Mouse (Mus musculus) ES-Bruce4 (cell line): ENCODE data around the gene Atpif1. TPM values are rescaled to one million over a fixed set of nuclear protein-coding genes. Genes with fewer than 3 reads are reported as not detected.

Experiments
- H3K27ac ChIP-seq: 2 replicates; pipeline ENCODE4 v1.5.1; 2012; ENCODE audit warnings: low read length, inconsistent platforms; ENCODE audit not compliant: insufficient read depth
- H3K27me3 ChIP-seq: 2 replicates; pipeline ENCODE4 v1.6.1; 2012; ENCODE audit warnings: mild to moderate bottlenecking, low read length, inconsistent platforms; ENCODE audit not compliant: control insufficient read depth, poor library complexity, insufficient read depth, severe bottlenecking
- H3K36me3 ChIP-seq: 2 replicates; pipeline ENCODE4 v1.6.1; 2012; ENCODE audit warnings: inconsistent platforms, mild to moderate bottlenecking, low read length, moderate library complexity; ENCODE audit not compliant: control insufficient read depth, poor library complexity, insufficient read depth, severe bottlenecking
- H3K4me1 ChIP-seq: one replicate; pipeline ENCODE4 v1.8.1; 2011; ENCODE audit warnings: low read length; ENCODE audit not compliant: control insufficient read depth, insufficient read depth
- H3K4me3 ChIP-seq: 2 replicates; pipeline ENCODE4 v1.5.1; 2011; ENCODE audit warnings: low read depth, mild to moderate bottlenecking, low read length
- H3K9ac ChIP-seq: 2 replicates; pipeline ENCODE4 v1.6.1; 2012; ENCODE audit warnings: low read depth, mild to moderate bottlenecking, inconsistent platforms; ENCODE audit not compliant: poor library complexity, severe bottlenecking
- H3K9me3 ChIP-seq: replicated peaks from 2 replicates; pipeline ENCODE4 v1.6.1; 2012; ENCODE audit warnings: mild to moderate bottlenecking, low read length, inconsistent platforms; ENCODE audit not compliant: control insufficient read depth, poor library complexity, insufficient read depth, severe bottlenecking
- CTCF ChIP-seq: IDR thresholded peaks from one replicate; pipeline ENCODE4 v1.8.1; 2011; ENCODE audit warnings: low read depth, low read length
- EP300 ChIP-seq: IDR thresholded peaks from 2 replicates; pipeline ENCODE4 v1.6.1; 2011; ENCODE audit warnings: low read depth, low read length; ENCODE audit not compliant: insufficient read depth
- POLR2A ChIP-seq: IDR thresholded peaks from one replicate; pipeline ENCODE4 v1.8.1; 2011; ENCODE audit warnings: low read length; ENCODE audit not compliant: insufficient read depth
- polyA plus RNA-seq: library from polyadenylated mRNA; stranded (reverse); fragments of >200 nt; gene quantifications from 2 replicates; pipeline ENCODE4 v1.2.4, GENCODE M21; 2011; ENCODE audit warnings: low read depth; ENCODE audit not compliant: missing spikeins, insufficient read depth, insufficient read length

Atpif1 gene
- 461 and 512 TPM in 2 replicates for polyA plus RNA-seq

GRCm38 (mm10) chr4:132532981-132533916 lies at the start of gene Atpif1:
Atpif1 (minus strand) TSS chr4:132533659.
- peak within 1 kb of the TSS; percentile 83 for H3K9ac ChIP-seq
- no peaks in the 10 kb centered on the region for H3K27me3 ChIP-seq
- peaks cover 16% of the 10 kb centered on the region for H3K36me3 ChIP-seq
- H3K4me3 ChIP-seq, result peak within 1 kb of the TSS; percentile 83
- H3K27ac ChIP-seq, result peak within 1 kb of the TSS; percentile 82
- no peaks in the 10 kb centered on the region for H3K4me1 ChIP-seq
- H3K9me3 ChIP-seq, result no peaks in the 10 kb centered on the region
- TF ChIP-seq EP300, result no peak
- TF ChIP-seq POLR2A, result peak; percentile 44
- TF ChIP-seq CTCF, result no peak

- TF ChIP-seq CTCF (no peak), POLR2A (no peak), EP300 (no peak)
- Histone ChIP-seq H3K36me3 (no peaks in the 10 kb centered on the region), H3K4me1 (no peaks in the 10 kb centered on the region), H3K27ac (no peak overlapping the region), H3K9ac (no peak overlapping the region), H3K9me3 (no peaks in the 10 kb centered on the region; the same call in 1 of the 2 replicates), H3K4me3 (no peak overlapping the region), H3K27me3 (no peaks in the 10 kb centered on the region)
Observed at GRCm38 (mm10) chr4:132574809-132575347, 41.4 kb upstream of the Atpif1 start.

- TF ChIP-seq CTCF (no peak), POLR2A (no peak), EP300 (no peak)
- Histone ChIP-seq H3K9me3 (no peaks in the 10 kb centered on the region; the same call in 1 of the 2 replicates), H3K36me3 (no peaks in the 10 kb centered on the region), H3K4me3 (no peak overlapping the region), H3K27me3 (no peaks in the 10 kb centered on the region), H3K9ac (no peak overlapping the region), H3K4me1 (no peaks in the 10 kb centered on the region), H3K27ac (no peak overlapping the region)
Observed at GRCm38 (mm10) chr4:132573327-132573726, 39.9 kb upstream of the Atpif1 start.

GRCm38 (mm10) chr4:132571190-132571589 lies 37.7 kb upstream of the Atpif1 start:
- no peak overlapping the region for H3K9ac ChIP-seq
- TF ChIP-seq POLR2A, result no peak
- TF ChIP-seq CTCF, result no peak
- no peak for TF ChIP-seq EP300
- no peaks in the 10 kb centered on the region for H3K36me3 ChIP-seq
- H3K27me3 ChIP-seq, result no peaks in the 10 kb centered on the region
- no peak overlapping the region for H3K4me3 ChIP-seq
- no peaks in the 10 kb centered on the region for H3K4me1 ChIP-seq
- H3K9me3 ChIP-seq, result no peaks in the 10 kb centered on the region
- H3K27ac ChIP-seq, result no peak overlapping the region

GRCm38 (mm10) chr4:132569115-132569514 lies 35.7 kb upstream of the Atpif1 start:
- Histone ChIP-seq H3K36me3 (no peaks in the 10 kb centered on the region), H3K4me3 (no peak overlapping the region), H3K9ac (no peak overlapping the region), H3K27me3 (no peaks in the 10 kb centered on the region), H3K9me3 (no peaks in the 10 kb centered on the region), H3K27ac (no peak overlapping the region), H3K4me1 (no peaks in the 10 kb centered on the region)
- TF ChIP-seq POLR2A, result no peak
- TF ChIP-seq CTCF, result peak; percentile 40

GRCm38 (mm10) chr4:132567361-132567779 lies 33.9 kb upstream of the Atpif1 start:
- TF ChIP-seq POLR2A, result no peak
- TF ChIP-seq CTCF, result no peak
- no peak for TF ChIP-seq EP300
- no peak overlapping the region for H3K9ac ChIP-seq
- no peaks in the 10 kb centered on the region for H3K9me3 ChIP-seq
- no peaks in the 10 kb centered on the region for H3K4me1 ChIP-seq
- H3K27ac ChIP-seq, result no peak overlapping the region
- no peaks in the 10 kb centered on the region for H3K27me3 ChIP-seq
- no peaks in the 10 kb centered on the region for H3K36me3 ChIP-seq
- no peak overlapping the region for H3K4me3 ChIP-seq
